17 mouse cellular contexts compared by ENCODE assay signal in genomic region chr12:7820718-7821117, GRCm38 (mm10).
"Had no signal": no experiment of that assay in that cellular context is flagged by ENCODE, and none has a peak within 500 bp of the region (broad histone marks: within the 10 kb centered on the region; RNA-seq: fewer than 3 reads in every experiment).

No protein-coding gene starts in this region.

- H3K4me3 ChIP-seq: liver, embryonic 13.5 days; liver, embryonic 15.5 days; midbrain, embryonic 13.5 days; midbrain, embryonic 15.5 days; neural tube, embryonic 12.5 days; stomach, embryonic 15.5 days had no signal

- H3K4me1 ChIP-seq: liver, embryonic 13.5 days; liver, embryonic 15.5 days; midbrain, embryonic 13.5 days; midbrain, embryonic 15.5 days; neural tube, embryonic 12.5 days; stomach, embryonic 15.5 days had no signal

- H3K27ac ChIP-seq: liver, embryonic 13.5 days; liver, embryonic 15.5 days; midbrain, embryonic 13.5 days; midbrain, embryonic 15.5 days; neural tube, embryonic 12.5 days; stomach, embryonic 15.5 days; stomach, postnatal 0 days had no signal

- H3K36me3 ChIP-seq: liver, embryonic 13.5 days; liver, embryonic 15.5 days; midbrain, embryonic 13.5 days; midbrain, embryonic 15.5 days; neural tube, embryonic 12.5 days; stomach, embryonic 15.5 days had no signal

- H3K9ac ChIP-seq: liver, embryonic 13.5 days; liver, embryonic 15.5 days; liver, postnatal 0 days; lung, embryonic 14.5 days; midbrain, embryonic 13.5 days; midbrain, embryonic 15.5 days; neural tube, embryonic 12.5 days; stomach, embryonic 15.5 days had no signal

- DNase-seq: liver, embryonic 13.5 days; lung, postnatal 10 days; lung, postnatal 4 days; right cerebral cortex, postnatal 25 days; right cerebral cortex, postnatal 4 days; thymus, adult 2 months; thymus, postnatal 25 days; thymus, postnatal 4 days had no signal

- H3K4me2 ChIP-seq: liver, embryonic 13.5 days; liver, embryonic 15.5 days; lung, embryonic 14.5 days; midbrain, embryonic 11.5 days; midbrain, embryonic 13.5 days; midbrain, embryonic 15.5 days; neural tube, embryonic 12.5 days; stomach, embryonic 15.5 days had no signal

- H3K9me3 ChIP-seq: liver, embryonic 13.5 days; midbrain, embryonic 15.5 days; stomach, embryonic 15.5 days had no signal

- H3K27me3 ChIP-seq: liver, embryonic 13.5 days; liver, embryonic 15.5 days; midbrain, embryonic 13.5 days; midbrain, embryonic 15.5 days; neural tube, embryonic 12.5 days; stomach, embryonic 15.5 days had no signal

- ATAC-seq: midbrain, embryonic 13.5 days; midbrain, embryonic 15.5 days had no signal
